Mouse (Mus musculus) central nervous system, embryonic 18 days (tissue): ENCODE data around the gene Mrpl18. TPM values are rescaled to one million over a fixed set of nuclear protein-coding genes. Genes with fewer than 3 reads are reported as not detected.

ENCODE experiments used
- polyA plus RNA-seq: library from polyadenylated mRNA; depleted of rRNA; stranded (reverse); fragments of >200 nt; gene quantifications from 2 replicates; pipeline ENCODE4 v1.2.3, GENCODE M21; 2012; rRNA removed

Mrpl18 gene
- polyA plus RNA-seq: 66.6 and 69.3 TPM in 2 replicates

GRCm38 (mm10) chr17:12915881-12916583, at the start of gene Mrpl18:
TSS of gene Mrpl18 (minus strand) at chr17:12916345.

GRCm38 (mm10) chr17:12960331-12960873, 44.3 kb upstream of the Mrpl18 start, which contains the start of gene Acat2:
TSS of gene Acat2 (minus strand) at chr17:12960747.

GRCm38 (mm10) chr17:12940151-12940805, 24.1 kb upstream of the Mrpl18 start, which contains the start of gene Acat3:
TSS of gene Acat3 (minus strand) at chr17:12940600.

GRCm38 (mm10) chr17:12915488-12915880, 661 bp downstream of the Mrpl18 start, which contains the start of gene Tcp1:
TSS of gene Tcp1 (plus strand) at chr17:12915701.

GRCm38 (mm10) chr17:12909361-12910280, 6.5 kb downstream of the Mrpl18 start, which contains the start of gene Pnldc1:
TSS of gene Pnldc1 (minus strand) at chr17:12910230.

GRCm38 (mm10) chr17:12875734-12876133, 40.4 kb downstream of the Mrpl18 start, which contains the start of gene Mrgprh:
TSS of gene Mrgprh (plus strand) at chr17:12876034.

GRCm38 (mm10) chr17:12868043-12868442, 48.1 kb downstream of the Mrpl18 start, which contains the start of gene Mas1:
TSS of gene Mas1 (minus strand) at chr17:12868143.

Other genes with a start within 250 kb of the Mrpl18 start
- gene Slc22a1, start 240.5 kb downstream of the Mrpl18 start, polyA plus RNA-seq: 0.04 TPM in 2 replicates
- gene Igf2r, start 146.7 kb downstream of the Mrpl18 start, polyA plus RNA-seq: 15.5 and 16.4 TPM in 2 replicates
- 0.76 and 1.1 TPM in 2 replicates for gene Mas1, start 48.2 kb downstream of the Mrpl18 start, polyA plus RNA-seq
- gene Mrgprh, start 40.3 kb downstream of the Mrpl18 start, polyA plus RNA-seq: 0.04 TPM in 1 of 2 replicates, not detected in the other
- gene Pnldc1, start 6.1 kb downstream of the Mrpl18 start, polyA plus RNA-seq: 3.9 and 4.0 TPM in 2 replicates
- 197 and 208 TPM in 2 replicates for gene Tcp1, start 644 bp downstream of the Mrpl18 start, polyA plus RNA-seq
- gene Acat3, start 24.3 kb upstream of the Mrpl18 start, polyA plus RNA-seq: 0.78 and 0.96 TPM in 2 replicates
- gene Acat2, start 44.4 kb upstream of the Mrpl18 start, polyA plus RNA-seq: 162 and 171 TPM in 2 replicates
- gene Wtap, start 77.8 kb upstream of the Mrpl18 start, polyA plus RNA-seq: 96.2 and 98.8 TPM in 2 replicates
- 183 and 184 TPM in 2 replicates for gene Sod2, start 90.5 kb upstream of the Mrpl18 start, polyA plus RNA-seq
- gene Gpr31b, start 136.0 kb upstream of the Mrpl18 start, polyA plus RNA-seq: 0.15 and 0.26 TPM in 2 replicates
- gene Tcp10b, start 144.8 kb upstream of the Mrpl18 start, polyA plus RNA-seq: 0.39 and 0.49 TPM in 2 replicates
- gene Unc93a, start 215.5 kb upstream of the Mrpl18 start, polyA plus RNA-seq: 0.16 and 0.22 TPM in 2 replicates